Mouse (Mus musculus) liver, embryonic 16.5 days (tissue): ENCODE measurements around the gene Aldh3b1. TPM values are rescaled to one million over a fixed set of nuclear protein-coding genes. Genes with fewer than 3 reads are reported as not detected.
"Not testable (repeated sequence)": the region's sequence is repeated elsewhere in the genome, so short reads cannot be mapped to it uniquely, and the experiment has no call there.

Experiments
- ATAC-seq: fragments of 200-750 bp; cut with Nextera tagmentation; 2 replicates; pipeline ENCODE4 v1.8.0; 2017; ENCODE audit warnings: low read depth, mild to moderate bottlenecking, moderate number of reproducible peaks, moderate library complexity
- H3K27ac ChIP-seq: fragments of 300-500 bp; sonication (generic); 2 replicates; pipeline ENCODE4 v1.5.1; 2014; ENCODE audit warnings: mild to moderate bottlenecking, low read length
- H3K27me3 ChIP-seq: fragments of 300-500 bp; sonication (generic); 2 replicates; pipeline ENCODE4 v1.6.1; 2014; ENCODE audit warnings: low read depth, low read length, mixed read lengths; ENCODE audit not compliant: control insufficient read depth, insufficient read depth
- H3K36me3 ChIP-seq: fragments of 300-500 bp; sonication (generic); 2 replicates; pipeline ENCODE4 v1.6.1; 2014; ENCODE audit warnings: mild to moderate bottlenecking; ENCODE audit not compliant: control insufficient read depth, insufficient read depth
- H3K4me1 ChIP-seq: fragments of 300-500 bp; sonication (generic); 2 replicates; pipeline ENCODE4 v1.6.1; 2014; ENCODE audit warnings: low read depth, low read length, mixed read lengths; ENCODE audit not compliant: control insufficient read depth
- H3K4me2 ChIP-seq: fragments of 300-500 bp; sonication (generic); 2 replicates; pipeline ENCODE4 v1.6.1; 2014; ENCODE audit warnings: low read depth, low read length, mixed read lengths
- H3K4me3 ChIP-seq: fragments of 300-500 bp; sonication (generic); 2 replicates; pipeline ENCODE4 v1.5.1; 2014; ENCODE audit warnings: low read depth, mild to moderate bottlenecking, low read length
- H3K9ac ChIP-seq: fragments of 300-500 bp; sonication (generic); 2 replicates; pipeline ENCODE4 v1.6.1; 2014; ENCODE audit warnings: low read depth, low read length
- H3K9me3 ChIP-seq: fragments of 300-500 bp; sonication (generic); replicated peaks from 2 replicates; pipeline ENCODE4 v1.6.1; 2016; ENCODE audit warnings: low read length; ENCODE audit not compliant: control insufficient read depth
- WGBS: fragments of 180-500 bp; shearing (Covaris S2); extraction: QIAGEN DNeasy Blood & Tissue Kit; methylation state at CpG from one replicate; pipeline ENCODE4 v1.1.7; 2014; ENCODE audit not compliant: insufficient replicate concordance; 5-methylcytosine and 5-hydroxymethylcytosine counted together
- polyA plus RNA-seq: library from polyadenylated mRNA; unstranded; fragments of >200 nt; fragmentation: Nextera tagmentation; extraction: Ambion mirVana; gene quantifications from 2 replicates; pipeline ENCODE4 v1.2.1, GENCODE M21; 2015

Gene Aldh3b1
- polyA plus RNA-seq, 1 experiment from 2014 or later, result 10.0 TPM

DNA sequence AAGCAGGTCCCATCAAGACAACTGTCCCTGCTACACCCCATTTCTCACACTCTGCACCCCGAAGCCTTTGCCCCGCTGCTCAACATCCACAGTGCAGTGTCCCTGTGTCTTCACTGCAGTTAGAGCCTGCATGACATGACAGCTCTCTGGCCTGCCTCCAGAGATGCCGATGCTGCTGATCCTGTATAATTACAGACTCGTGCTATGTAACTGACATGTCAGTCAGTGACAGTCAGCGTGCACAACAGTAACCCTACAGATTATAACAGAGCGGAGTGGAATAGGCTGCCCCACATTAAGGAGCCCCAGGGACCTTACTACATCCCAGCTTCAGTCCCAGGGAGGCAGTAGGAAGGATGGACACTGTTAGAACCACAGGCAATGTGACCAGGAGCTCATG, 32.2 kb upstream of the Aldh3b1 start:
- H3K27ac ChIP-seq, H3K27me3 ChIP-seq, H3K4me3 ChIP-seq, H3K4me1 ChIP-seq, H3K4me2 ChIP-seq, H3K9ac ChIP-seq, H3K36me3 ChIP-seq, ATAC-seq, H3K9me3 ChIP-seq: not testable (repeated sequence)
- WGBS, result 74% methylated on average over 6 of the region's 6 CpGs

DNA sequence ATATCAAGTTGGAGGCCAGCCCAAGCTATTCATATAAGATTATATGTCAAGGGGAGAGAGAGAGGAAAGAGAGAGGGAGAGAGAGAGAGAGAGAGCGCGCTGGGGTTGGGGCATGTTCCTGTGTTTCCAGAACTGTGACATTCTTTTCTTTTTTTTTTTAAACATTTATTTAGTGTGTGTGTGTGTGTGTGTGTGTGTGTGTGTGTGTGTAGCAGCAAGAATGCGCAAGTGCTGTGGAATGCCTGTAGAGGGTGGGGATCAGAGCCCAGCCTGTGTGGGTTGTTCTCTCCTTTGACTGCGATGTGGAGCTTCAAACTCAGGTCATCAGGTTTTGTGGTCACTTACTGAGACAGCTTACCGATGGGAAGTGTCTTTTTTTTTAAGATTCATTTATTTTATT, 30.6 kb upstream of the Aldh3b1 start:
- Histone ChIP-seq H3K27me3 (no peaks in the 10 kb centered on the region), H3K4me2 (no peak overlapping the region)
- 59% methylated on average over 5 of the region's 5 CpGs for WGBS

DNA sequence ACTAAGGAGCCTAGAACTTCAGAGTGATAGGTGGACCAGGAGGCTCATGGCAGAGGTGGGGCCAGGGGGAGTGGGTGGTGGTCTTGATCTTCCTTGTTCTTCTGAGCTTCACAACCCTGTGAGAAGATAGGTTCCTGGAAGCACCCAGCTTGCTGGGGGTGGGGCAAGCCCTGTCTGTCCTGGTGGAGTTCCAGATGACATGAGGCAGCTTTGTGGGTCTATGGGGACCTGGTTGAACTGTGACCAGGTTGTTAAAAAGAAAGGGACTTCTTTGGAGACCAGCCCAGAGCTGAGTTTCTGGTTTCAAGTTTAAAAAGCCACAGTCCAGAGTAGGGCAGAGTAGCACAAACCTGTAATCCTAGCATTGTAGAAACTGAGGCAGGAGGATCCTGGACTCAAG, 29.4 kb upstream of the Aldh3b1 start:
- Histone ChIP-seq H3K4me2 (no peak overlapping the region), H3K9ac (no peak overlapping the region), H3K4me1 (no peaks in the 10 kb centered on the region), H3K27me3 (no peaks in the 10 kb centered on the region), H3K9me3 (no peaks in the 10 kb centered on the region), H3K4me3 (no peak overlapping the region), H3K27ac (no peak overlapping the region), H3K36me3 (no peaks in the 10 kb centered on the region)
- no peak for ATAC-seq

More for the DNA sequence above, 30.6 kb upstream of the Aldh3b1 start:
- H3K36me3 ChIP-seq, result no peaks in the 10 kb centered on the region
- no peak for ATAC-seq
- H3K9ac ChIP-seq, result no peak overlapping the region
- H3K4me1 ChIP-seq, result no peaks in the 10 kb centered on the region
- no peak overlapping the region for H3K4me3 ChIP-seq
- H3K9me3 ChIP-seq, result no peaks in the 10 kb centered on the region
- no peak overlapping the region for H3K27ac ChIP-seq

DNA sequence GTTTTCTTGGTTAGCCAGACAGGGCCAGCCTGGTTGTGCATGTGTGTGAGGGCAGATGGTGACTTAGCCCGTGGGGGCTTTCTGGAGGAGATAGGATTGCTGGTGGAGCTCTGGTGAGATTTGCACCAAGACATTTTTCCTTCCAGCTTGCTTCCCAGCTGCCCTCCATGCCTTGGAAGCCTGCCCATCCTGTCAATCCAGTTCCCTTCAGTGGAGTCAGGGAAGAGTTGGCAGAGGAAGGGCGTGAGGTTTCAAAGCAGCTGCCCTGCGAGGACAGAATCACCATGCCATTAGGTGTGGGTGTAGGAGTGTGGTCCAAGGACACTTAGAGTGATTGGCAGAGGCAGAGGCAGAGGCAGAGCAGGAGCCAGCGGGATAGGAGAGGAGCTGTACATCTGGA, 28.9 kb upstream of the Aldh3b1 start, which contains the start of gene Aldh3b3:
Gene Aldh3b3 (plus strand): TSS at position 176 of the 400 bp plus-strand sequence.
- no peak for ATAC-seq

DNA sequence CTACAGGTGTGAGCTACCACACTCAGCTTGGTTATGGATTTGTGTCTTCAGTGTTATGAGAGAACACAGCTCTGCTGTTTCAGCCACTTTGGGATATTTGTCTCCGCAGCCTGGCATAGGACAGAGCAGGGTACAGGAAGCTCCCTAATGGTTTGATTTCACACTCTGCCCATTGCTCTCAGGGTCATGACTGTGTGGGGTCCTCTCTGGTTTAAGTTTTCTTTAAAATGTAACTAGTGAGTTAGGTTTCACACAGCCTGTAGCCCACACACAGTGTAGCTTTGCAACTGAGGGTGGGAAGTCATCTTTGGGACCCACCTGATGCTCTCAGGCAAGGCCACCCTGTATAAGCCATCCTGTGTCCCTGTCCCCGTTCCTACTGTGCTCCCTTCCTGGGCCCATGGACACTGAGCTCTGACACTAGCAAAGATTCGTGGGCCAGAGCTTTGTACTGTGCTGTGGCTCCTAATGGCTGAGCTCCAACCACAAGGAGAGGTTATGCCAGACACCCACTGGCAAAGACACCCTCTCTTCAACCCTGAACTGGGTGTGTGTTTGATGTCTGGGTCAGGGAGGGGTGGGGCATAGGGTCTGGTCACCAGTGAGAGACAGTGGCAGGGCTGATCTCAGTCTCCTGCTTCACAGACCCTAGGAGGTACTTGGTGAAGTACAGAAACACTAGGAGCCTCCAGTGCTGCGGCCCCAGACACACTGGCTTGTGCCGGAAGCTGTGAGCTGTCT, 27.9 kb upstream of the Aldh3b1 start:
- not testable (repeated sequence) for ATAC-seq, H3K27me3 ChIP-seq, H3K4me2 ChIP-seq, H3K36me3 ChIP-seq, H3K9ac ChIP-seq, H3K9me3 ChIP-seq, H3K4me3 ChIP-seq, H3K4me1 ChIP-seq, H3K27ac ChIP-seq
- WGBS, result 63% methylated on average over 4 of the region's 5 CpGs

More for the DNA sequence above, 28.9 kb upstream of the Aldh3b1 start, which contains the start of gene Aldh3b3:
- Histone ChIP-seq H3K4me1 (no peaks in the 10 kb centered on the region), H3K36me3 (no peaks in the 10 kb centered on the region), H3K27ac (no peak within 1 kb of the TSS), H3K27me3 (no peaks in the 10 kb centered on the region), H3K9ac (no peak within 1 kb of the TSS), H3K4me2 (no peak within 1 kb of the TSS), H3K4me3 (no peak within 1 kb of the TSS), H3K9me3 (no peaks in the 10 kb centered on the region)
- WGBS, result 57% methylated on average over 4 of the region's 4 CpGs

DNA sequence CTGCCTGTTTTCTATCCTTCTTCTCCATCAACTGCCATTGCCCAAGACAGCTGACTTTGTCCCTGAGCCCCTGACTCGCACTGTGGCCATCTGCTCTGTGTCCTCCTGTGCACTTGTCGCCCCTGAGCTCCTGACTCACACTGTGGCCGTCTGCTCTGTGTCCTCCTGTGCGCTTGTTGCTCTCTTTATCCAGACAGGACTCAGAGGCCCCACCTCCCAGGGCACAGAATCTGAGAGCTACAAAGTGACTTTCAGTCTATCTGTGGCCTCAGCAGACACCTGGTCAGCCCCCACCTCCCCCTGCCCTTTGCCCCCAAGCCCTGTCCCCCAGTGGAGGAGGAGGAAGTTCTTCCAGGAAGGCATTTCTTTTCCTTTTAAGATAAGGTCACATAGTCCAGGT, 26.2 kb upstream of the Aldh3b1 start:
- no peak overlapping the region for H3K9ac ChIP-seq
- ATAC-seq, result no peak
- WGBS, result 30% methylated on average over 4 of the region's 4 CpGs
- no peak overlapping the region for H3K4me2 ChIP-seq
- H3K27me3 ChIP-seq, result no peaks in the 10 kb centered on the region
- no peak overlapping the region for H3K4me3 ChIP-seq
- no peaks in the 10 kb centered on the region for H3K4me1 ChIP-seq
- no peaks in the 10 kb centered on the region for H3K36me3 ChIP-seq
- H3K27ac ChIP-seq, result no peak overlapping the region
- no peaks in the 10 kb centered on the region for H3K9me3 ChIP-seq

DNA sequence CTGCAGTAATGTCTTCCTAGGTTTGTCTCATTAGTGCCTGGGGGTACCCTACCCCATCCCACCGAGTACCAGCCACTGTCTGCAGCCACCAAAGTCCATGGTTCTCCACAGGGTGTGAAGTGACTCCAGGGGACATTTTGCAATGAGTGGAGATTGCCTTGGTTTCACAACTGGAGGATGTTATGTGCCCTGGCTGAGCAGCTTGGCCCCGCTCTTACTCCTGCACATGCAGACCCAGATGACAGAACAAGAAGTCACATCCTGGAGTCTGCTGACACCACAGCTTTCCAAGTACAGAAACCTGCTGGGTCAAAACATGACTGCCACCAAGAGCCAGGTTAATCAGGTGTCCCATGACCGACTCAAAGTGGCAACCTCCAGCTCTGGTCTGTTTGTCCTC, 25.4 kb upstream of the Aldh3b1 start:
- Histone ChIP-seq H3K4me1 (no peaks in the 10 kb centered on the region), H3K27ac (no peak overlapping the region), H3K27me3 (no peaks in the 10 kb centered on the region), H3K9me3 (no peaks in the 10 kb centered on the region), H3K9ac (no peak overlapping the region), H3K36me3 (no peaks in the 10 kb centered on the region), H3K4me3 (no peak overlapping the region), H3K4me2 (no peak overlapping the region)
- WGBS, result 51% methylated on average over 3 of the region's 3 CpGs
- ATAC-seq, result no peak

DNA sequence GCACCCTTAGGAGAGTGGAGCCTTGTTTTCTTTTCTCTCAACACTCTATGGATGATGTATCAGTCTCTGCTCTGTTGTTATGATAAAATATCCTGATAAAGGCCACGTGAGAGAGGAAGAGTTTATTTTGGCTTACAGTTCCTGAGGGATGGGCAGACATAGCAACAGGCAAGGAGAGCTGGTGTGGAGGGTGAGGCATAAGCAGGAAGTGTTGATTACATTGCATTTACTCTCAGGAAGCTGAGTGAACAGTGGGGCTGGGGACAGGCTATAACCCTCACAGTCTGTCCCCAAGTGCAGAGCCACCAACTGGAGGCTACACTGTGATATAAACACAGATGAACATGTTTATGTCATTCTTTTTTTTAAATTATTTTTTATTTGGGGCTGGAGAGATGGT, 22.5 kb upstream of the Aldh3b1 start:
- no peak overlapping the region for H3K27ac ChIP-seq
- ATAC-seq, result no peak
- WGBS, result 32% methylated on average over 1 of the region's 1 CpGs
- no peak overlapping the region for H3K4me2 ChIP-seq
- H3K9me3 ChIP-seq, result no peaks in the 10 kb centered on the region
- no peak overlapping the region for H3K9ac ChIP-seq
- H3K4me1 ChIP-seq, result no peaks in the 10 kb centered on the region
- H3K27me3 ChIP-seq, result no peaks in the 10 kb centered on the region
- no peak overlapping the region for H3K4me3 ChIP-seq
- H3K36me3 ChIP-seq, result no peaks in the 10 kb centered on the region

DNA sequence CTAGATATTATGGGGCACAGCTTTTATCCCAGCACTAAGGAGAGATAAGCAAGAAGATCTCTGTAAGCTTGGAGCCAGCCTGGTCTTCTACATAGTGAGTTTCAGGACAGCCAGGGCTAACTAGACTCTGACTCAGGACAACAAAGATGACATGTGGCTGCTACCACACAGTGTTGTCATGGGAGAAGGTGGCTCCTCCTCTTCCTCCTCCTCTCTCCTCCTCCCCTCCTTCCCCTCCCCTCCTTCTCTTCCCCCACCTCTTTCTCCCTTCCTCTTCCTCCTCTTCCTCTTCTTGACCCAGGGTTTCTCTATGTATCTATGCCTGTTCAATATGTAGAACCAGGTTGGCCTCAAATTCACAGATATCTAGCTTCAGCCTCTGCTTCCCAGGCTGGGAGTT, 21.9 kb upstream of the Aldh3b1 start:
- Histone ChIP-seq H3K9ac (no peak overlapping the region), H3K4me1 (no peaks in the 10 kb centered on the region), H3K27ac (no peak overlapping the region), H3K27me3 (no peaks in the 10 kb centered on the region), H3K36me3 (no peaks in the 10 kb centered on the region), H3K4me3 (no peak overlapping the region), H3K9me3 (no peaks in the 10 kb centered on the region), H3K4me2 (no peak overlapping the region)
- ATAC-seq, result no peak
